Mouse (Mus musculus) gastrocnemius, postnatal 14 days (tissue): ENCODE results near the gene Cpne1. TPM values are rescaled to one million over a fixed set of nuclear protein-coding genes. Genes with fewer than 3 reads are reported as not detected.

Experiments
- DNase-seq: peaks from one replicate; pipeline ENCODE4 v3.0.0; 2021; ENCODE audit warnings: mixed read lengths
- intact Hi-C: fragments of 180-260 bp; cut with DNase I; formaldehyde crosslinking; loops from one replicate; pipeline ENCODE4 v1.15.1; 2025; ENCODE audit warnings: low total_unique reads
- total RNA-seq, 2 experiments: library from RNA; stranded (reverse); gene quantifications; 2 replicates each; pipeline ENCODE4 v1.2.3; 2021

The Cpne1 gene
- total RNA-seq, 2 experiments from 2014 or later = 11.3 to 16.0 TPM

DNA sequence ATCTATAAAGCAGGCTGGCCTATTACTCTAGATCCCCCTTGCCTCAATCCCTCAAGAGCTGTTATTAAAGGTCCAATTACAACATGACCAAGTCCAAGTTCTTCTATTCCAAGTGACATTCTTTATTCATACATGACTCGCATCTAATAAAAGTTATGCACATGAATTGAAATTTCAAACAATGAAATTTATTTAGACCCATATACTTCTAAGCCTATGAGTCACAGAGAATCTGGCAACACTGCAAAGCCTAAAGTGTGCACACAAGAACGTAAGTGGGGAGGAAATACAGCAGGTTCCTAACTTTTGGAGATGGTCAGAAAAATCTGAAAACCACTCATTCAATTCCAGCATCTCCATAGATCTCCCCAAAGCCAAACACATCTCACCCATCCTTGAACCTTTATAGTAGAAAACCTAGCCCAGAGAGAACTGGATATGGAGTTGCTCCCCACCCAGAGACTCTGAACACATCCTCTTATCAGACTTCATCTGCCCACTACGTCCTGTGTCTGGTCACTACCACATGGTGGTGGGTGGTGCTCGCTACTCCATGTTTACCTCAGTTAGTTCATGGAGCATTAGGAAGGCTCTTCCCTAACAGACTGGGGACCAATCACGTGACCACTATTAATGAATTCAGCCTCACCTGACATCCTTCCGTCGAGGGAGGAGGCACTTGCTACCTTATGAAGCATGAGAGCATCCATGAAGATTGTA lies 24.2 kb downstream of the Cpne1 start:
- intact Hi-C loops = no loop called here
- DNase-seq = no peak

DNA sequence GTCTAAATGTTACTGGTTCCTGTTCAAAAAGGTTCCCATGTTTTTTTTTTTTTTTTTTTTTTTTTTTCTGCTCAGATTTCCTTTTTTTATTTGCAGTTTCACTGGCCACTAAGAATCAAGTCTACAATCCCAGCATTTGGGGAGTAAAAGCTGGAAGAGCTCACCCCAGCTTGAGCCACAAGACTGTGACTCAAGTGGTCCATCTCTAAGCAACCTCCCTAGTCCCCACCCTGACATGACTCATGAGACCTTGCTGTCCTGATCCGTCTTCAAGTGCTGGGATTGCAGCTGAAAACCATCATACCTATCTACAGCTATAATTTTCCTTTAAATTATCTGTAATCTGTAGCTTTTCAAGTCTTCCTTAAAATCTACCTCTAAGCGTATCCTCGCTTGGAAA lies 27.2 kb downstream of the Cpne1 start:
- intact Hi-C loops = no loop called here
- no peak for DNase-seq

DNA sequence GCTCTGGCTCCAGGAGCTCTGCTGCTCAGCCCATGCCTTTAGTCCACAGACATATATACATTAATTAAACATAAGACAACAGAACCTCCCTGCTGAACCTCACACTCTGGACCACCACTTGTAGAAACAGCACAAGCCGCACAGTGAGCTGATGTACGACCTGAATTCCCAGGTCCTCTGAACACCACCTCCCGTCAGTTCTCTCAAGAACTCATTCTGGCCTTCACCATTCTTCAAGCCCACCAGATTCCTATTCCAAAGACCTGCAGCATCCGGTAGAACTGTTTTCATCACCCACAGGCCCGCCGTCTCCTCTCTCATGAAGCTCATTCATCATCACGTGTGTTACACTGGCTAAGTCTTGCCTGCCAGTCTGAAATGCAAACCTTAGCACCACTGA lies 31.4 kb downstream of the Cpne1 start:
- no peak for DNase-seq
- intact Hi-C loops = no loop called here

DNA sequence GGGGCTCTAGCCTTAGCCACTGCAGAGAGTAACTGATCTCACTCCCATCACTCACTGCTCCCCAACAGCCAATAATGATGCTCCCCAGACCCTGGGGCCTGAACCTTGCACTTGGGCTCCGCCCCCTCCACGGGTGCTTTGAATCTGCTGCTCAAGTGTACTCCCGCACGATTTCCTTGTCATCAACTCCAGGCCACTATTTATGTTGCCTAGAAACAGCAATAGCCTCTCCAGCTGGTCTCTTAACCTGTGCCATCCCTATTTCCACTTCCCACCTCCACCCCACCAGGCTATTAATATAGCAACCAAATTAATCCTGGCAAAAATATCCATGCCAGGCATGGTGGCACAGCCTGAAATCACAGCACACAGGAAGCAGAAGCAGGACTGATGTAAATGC lies 32.1 kb downstream of the Cpne1 start:
- intact Hi-C loops = no loop called here
- no peak for DNase-seq

DNA sequence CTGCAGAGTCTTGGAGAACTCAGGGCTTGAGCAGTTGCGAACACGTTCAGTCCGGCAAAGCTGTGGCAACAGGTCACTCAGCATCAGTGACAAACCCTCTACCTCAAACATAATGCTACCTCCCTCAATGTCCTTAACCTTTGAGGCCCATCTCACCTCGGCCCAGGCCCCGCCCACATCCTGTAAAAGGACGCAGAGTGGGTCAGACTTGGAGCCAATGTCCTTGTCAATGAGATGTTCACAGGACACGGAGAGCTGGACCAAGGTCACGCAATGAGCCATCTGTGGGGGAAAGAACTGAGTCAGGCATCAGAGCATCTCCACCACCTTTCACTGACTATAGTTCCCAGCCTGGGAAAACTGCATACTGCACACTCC lies 32.6 kb downstream of the Cpne1 start:
- intact Hi-C loops = no loop called here
- no peak for DNase-seq

DNA sequence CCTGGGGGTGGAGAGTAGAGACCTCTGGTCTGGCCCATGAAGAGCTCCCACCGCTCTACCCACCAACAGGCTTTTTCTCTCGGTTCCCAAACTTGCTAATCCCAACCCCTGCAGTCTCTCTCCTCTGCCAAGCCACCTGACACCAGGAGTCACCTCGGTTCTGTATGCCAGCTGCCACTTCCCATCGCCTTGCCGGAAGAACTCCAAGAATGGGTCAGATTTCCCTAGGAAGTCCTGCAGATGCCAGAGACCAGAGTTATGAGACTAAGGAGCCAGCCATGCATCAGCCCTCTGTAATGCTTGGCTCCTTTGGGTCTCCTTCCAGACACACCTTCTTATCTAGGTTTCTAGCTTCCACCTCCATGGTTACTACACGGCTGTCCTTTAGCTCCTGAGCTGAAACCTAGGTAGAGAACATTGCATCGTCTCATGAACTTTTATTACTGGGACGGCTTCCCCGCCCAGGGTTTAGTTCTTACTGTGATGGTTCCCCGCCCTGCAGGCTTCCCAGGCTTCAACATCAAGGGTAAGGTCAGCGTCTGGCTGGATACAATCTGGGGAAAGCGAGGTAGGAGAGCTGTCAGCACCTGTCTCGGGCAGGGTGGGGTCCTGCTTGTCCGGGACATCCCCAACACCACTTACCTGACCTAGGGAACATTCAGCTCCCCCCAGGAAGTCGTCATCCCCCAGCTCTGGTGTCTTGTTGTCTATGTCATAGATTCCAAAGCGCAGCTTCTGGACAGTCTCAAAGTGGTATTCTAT lies 33.2 kb downstream of the Cpne1 start:
- intact Hi-C loops = no loop called here
- DNase-seq = no peak

DNA sequence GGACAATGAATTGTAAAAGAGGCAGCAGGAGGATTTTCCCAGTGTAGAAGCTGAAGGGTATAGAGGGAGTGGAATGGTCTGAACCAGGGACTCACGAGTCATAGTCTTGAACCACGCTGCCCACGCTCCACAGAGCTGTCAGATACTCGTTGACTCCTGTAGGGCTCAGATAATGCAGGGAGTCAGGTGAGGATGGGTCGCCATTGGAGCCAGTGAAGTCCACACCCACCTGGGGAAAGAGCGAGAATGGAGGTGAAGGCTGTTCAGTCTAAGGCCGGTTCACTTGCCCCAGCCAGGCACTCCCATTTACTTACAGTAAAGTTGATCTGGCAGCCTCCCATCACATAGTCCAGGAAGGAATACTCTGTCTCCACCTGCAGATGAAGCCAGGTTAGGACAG lies 34.3 kb downstream of the Cpne1 start:
- no peak for DNase-seq
- intact Hi-C loops = no loop called here

DNA sequence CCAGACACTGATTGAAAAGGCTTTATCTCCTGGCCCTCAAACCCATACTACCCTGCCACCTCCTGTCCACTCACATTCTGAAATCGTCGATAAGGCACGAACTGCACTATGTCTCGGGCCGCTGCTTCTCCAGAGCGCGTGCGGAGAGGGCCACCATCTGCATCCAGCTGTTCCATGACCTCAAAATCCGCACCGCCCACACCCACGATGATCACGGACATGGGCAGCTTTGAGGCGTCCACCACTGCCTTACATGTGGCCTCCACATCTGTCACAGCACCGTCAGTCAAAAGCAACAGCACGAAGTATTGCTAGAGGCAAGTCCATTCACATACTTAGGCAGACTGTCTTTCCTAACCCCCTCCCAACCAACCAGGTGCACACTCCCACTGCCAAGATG lies 38.0 kb downstream of the Cpne1 start:
- intact Hi-C loops = no loop called here
- no peak for DNase-seq

DNA sequence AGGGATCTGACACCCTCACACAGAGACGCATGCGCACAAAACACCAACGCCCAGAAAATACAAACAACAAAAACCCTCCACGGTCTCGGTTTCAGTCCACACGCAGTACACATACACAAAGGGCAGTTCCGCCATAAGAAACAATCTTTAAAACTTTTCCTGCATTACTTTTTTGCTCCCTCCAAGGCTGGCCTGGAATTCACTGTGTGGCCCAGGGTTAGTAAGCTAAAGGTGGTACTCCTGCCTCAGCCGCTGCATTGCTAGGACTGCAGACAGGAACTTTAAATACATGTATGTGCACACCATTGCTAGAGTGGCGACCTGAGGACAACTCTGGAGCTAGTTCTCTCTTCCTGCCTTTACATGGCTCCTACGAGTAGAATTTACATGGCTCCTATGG lies 40.5 kb downstream of the Cpne1 start:
- intact Hi-C loops = no loop called here
- DNase-seq = no peak

DNA sequence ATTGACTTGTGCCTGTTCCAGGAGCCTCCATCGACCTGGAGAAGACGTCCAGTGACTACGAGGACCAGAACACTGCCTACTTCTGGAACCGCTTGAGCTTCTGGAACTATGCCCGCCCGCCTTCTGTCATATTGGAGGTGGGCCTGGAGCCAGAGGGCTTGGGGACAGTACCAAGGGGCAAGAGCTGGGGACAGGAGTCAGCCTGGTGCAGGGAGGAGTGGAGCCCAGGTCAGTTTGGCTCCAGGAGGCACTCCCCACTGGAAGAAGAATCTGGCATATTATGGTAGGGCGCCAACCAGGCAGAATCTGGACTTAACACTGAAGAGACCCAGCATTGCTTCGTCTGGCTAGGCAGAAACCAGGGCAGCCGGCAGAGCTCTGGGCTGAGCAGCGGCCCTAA lies 43.8 kb downstream of the Cpne1 start:
- intact Hi-C loops = no loop called here
- no peak for DNase-seq

DNA sequence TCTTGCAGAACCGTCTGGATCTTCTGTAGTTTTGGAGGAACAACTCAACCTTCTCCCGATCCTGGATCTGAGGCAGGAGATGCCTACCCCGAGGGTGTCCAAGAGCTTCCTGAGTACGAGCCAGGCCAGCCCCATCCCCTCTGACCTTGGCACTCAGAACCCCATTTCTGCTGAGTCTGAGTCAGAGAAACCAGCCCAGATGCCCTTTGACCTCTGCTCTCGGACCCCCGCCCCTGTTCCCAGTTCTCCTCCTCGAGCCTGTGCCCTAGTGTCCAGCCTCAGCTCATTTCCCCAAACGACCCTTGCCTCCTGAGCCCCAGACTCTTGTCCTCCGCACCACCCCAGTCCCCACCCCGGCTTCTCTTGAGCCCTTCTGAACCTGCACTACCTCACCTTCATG lies 45.6 kb downstream of the Cpne1 start:
- intact Hi-C loops = no loop called here
- no peak for DNase-seq

DNA sequence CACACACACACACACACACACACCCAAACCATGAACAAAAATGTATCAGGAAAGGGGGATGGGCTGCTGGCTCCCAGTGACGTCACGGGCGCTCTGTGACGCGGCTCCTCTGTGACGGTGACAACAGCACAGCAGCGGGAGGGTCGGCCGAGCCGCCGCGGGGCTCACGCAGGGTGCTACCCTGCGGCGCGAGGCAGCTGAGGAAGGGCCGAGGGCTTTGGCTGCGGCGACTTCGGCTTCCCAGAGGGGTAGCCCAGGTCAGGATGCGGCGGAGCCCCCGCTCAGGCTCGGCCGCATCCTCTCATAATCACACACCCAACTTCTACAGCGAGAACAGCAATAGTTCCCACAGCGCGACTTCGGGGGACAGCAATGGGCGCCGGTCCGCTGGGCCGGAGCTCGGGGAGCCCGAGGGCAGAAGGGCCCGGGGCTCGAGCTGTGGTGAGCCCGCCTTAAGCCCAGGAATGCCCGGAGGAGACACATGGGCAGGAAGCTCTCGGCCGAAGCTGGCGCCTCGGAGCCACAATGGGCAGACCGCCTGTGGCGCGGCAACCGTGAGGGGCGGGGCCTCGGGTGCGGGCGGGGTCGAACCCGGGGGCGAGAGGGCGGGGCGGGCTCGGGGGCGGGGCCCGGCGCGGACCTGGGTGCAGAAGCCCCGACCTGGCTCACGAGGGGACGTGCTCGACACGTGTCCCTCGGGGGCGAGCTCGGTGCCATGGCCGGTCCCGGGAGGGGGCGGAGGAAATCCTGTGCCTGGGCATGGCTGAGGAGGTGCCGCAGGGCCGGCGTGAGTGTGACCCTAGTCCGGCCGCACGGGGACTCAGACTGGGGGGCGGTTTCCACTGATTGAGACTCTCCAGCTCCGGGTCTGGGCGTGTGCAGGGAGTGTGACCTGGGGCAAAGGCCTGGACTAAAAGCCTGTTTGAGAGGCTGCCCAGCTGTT lies 46.4 kb downstream of the Cpne1 start, which contains the start of gene Spag4:
Gene Spag4 (plus strand): TSS at position 77 of the 943 bp plus-strand sequence.
- DNase-seq = peak; percentile 73
- intact Hi-C loops = no loop called here

DNA sequence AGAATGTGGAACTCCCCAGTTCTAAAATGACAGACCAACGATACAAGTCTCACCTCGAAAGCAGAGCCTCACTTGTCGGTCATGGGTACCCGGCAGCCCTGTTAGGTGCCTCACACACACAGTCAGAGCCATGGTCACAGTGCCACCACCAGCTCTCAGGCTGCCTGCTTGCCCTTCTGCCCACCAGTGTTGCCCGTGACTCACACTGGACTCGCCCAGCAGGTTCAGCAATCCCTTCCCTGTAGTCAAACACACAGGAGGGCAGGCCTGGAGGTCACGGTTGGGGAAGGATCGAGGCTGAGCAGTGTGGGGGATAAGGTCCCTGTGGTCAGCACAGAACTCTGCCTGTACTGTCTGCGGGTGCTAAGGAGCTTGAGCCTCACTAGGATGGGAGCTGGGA lies 58.9 kb downstream of the Cpne1 start, which contains the start of gene Fer1l4:
Gene Fer1l4 (minus strand): TSS at position 132 of the 400 bp plus-strand sequence.
- intact Hi-C loops = no loop called here
- no peak for DNase-seq

DNA sequence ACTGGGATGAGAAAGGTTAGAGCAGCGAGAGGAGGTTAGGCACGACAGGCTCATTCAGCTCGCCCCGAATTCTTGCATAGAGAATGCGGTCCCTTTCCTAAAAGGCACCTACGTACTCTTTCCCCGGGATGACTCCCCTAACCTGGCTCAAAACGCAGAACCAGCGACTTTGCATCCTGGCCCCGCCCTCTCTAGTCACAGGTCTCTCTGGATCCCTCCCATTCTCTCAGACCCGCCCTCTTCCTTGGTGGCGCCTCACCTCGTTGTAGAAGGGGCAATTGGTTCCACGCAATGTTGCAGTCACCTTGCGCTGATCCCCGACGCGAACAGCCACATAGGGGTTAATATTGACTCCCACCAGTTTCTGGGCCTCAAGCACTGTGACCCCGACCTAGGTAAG lies 63.8 kb downstream of the Cpne1 start:
- DNase-seq = no peak
- intact Hi-C loops = no loop called here

DNA sequence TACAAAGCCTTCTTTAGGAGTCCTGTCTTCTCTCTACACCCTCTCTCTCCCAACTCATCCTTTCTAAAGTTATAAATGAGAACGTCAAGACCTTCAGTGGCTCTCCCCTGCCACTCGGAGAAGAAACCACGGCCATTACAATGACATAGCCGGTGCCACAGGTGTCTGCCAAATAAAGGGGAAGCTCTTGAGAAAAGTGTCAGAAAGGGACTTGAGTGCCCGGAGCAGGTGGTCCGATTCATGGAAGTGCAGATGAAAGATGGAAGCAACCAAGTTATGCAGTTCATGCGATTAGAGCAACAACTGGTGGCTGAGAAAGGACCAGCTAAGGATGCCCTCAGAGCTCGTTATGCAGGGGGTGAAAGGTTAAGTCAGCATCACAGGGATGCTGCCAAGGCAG lies 68.9 kb downstream of the Cpne1 start:
- intact Hi-C loops = no loop called here
- DNase-seq = no peak

DNA sequence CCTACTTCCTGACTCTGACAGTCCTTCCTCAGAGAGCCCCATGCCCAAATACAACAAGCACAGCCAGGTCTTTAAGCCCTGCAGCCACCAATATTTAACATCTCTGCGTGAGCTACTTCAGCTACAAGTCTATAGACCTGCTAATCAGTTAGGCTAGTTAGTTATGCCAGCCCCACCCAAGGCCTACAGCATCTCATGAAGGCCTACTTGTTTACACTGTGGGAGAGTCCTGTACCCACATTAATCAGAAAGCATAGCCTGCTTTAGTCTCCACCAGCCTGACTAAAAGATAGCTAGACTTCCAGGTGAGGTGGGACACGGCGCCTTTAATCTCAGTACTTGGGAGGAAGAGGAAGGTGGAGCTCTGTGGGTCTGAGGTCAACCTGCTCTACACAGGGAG lies 72.4 kb downstream of the Cpne1 start:
- no peak for DNase-seq
- intact Hi-C loops = no loop called here

DNA sequence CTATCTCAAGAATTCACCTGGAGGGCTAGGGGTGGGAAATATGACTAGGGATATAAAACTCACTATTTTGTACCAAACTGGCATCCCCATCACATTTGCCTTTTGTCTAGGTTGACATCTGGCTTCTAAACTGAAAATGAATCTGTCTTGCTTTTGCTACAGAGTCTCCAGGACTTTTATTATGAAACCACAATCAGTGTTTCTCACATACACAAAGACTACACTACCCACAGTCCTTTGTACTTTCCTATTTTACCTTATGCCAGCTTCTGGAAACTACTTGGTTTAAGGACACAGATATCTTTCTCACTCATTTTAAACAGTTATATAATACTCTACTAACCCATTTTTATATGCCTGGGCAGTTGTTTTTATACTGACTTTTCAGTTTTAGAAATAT lies 86.3 kb downstream of the Cpne1 start:
- DNase-seq = no peak
- intact Hi-C loops = no loop called here
